Mouse (Mus musculus) ES-E14 (cell line): ENCODE results near the gene 2700081O15Rik. TPM values are rescaled to one million over a fixed set of nuclear protein-coding genes. Genes with fewer than 3 reads are reported as not detected.

Experiments
- DNase-seq: peaks from one replicate; pipeline ENCODE4 v3.0.0-alpha.2; 2013; ENCODE audit warnings: low read depth, low spot score
- H3K27ac ChIP-seq: 2 replicates; pipeline ENCODE4 v1.5.1; 2012; ENCODE audit warnings: low read depth, mild to moderate bottlenecking, low read length, moderate library complexity, mixed read lengths; ENCODE audit not compliant: poor library complexity, insufficient read depth, severe bottlenecking
- H3K36me3 ChIP-seq: 2 replicates; pipeline ENCODE4 v1.6.1; 2012; ENCODE audit warnings: mild to moderate bottlenecking, low read length, moderate library complexity, mixed read lengths; ENCODE audit not compliant: control insufficient read depth, poor library complexity, insufficient read depth, severe bottlenecking
- H3K4me1 ChIP-seq, 2 experiments: fragments of 150-350 bp in 1 of 2; sonication (generic) in 1 of 2; 2 replicates each; pipeline ENCODE4 v1.6.1; 2012; ENCODE audit warnings: low read length in 2 of 2, mild to moderate bottlenecking in 1 of 2, mixed read lengths in 1 of 2; ENCODE audit not compliant: control insufficient read depth in 2 of 2, insufficient read depth in 2 of 2, poor library complexity in 1 of 2
- H3K4me3 ChIP-seq, 2 experiments: fragments of 150-350 bp in 1 of 2; sonication (generic) in 1 of 2; 2 replicates each; pipeline ENCODE4 v1.5.1; 2012; ENCODE audit warnings: low read length in 2 of 2, low read depth in 1 of 2, mild to moderate bottlenecking in 1 of 2, mixed read lengths in 1 of 2; ENCODE audit not compliant: insufficient read depth in 1 of 2, poor library complexity in 1 of 2, severe bottlenecking in 1 of 2
- H3K9ac ChIP-seq: 2 replicates; pipeline ENCODE4 v1.6.1; 2012; ENCODE audit warnings: low read depth, mild to moderate bottlenecking, low read length, mixed read lengths; ENCODE audit not compliant: poor library complexity, insufficient read depth, severe bottlenecking
- H3K9me3 ChIP-seq: fragments of 150-350 bp; sonication (generic); 2 replicates; pipeline ENCODE4 v1.6.1; 2012; ENCODE audit warnings: low read depth, mild to moderate bottlenecking, low read length; ENCODE audit not compliant: control insufficient read depth, insufficient read depth
- CHD2 ChIP-seq: IDR thresholded peaks from 2 replicates; pipeline ENCODE4 v1.6.1; 2014; ENCODE audit warnings: mild to moderate bottlenecking, low read depth, low read length, inconsistent platforms
- HCFC1 ChIP-seq: IDR thresholded peaks from 2 replicates; pipeline ENCODE4 v1.6.1; 2012; ENCODE audit warnings: low read length, inconsistent platforms, borderline replicate concordance; ENCODE audit not compliant: insufficient read depth
- MAFK ChIP-seq: IDR thresholded peaks from 2 replicates; pipeline ENCODE4 v1.6.1; 2014; ENCODE audit warnings: mild to moderate bottlenecking, low read depth, low read length, inconsistent platforms; ENCODE audit not compliant: insufficient read depth
- ZC3H11A ChIP-seq: IDR thresholded peaks from 2 replicates; pipeline ENCODE4 v1.6.1; 2012; ENCODE audit warnings: low read depth, mild to moderate bottlenecking, inconsistent platforms, low read length, borderline replicate concordance
- ZNF384 ChIP-seq: IDR thresholded peaks from 2 replicates; pipeline ENCODE4 v1.6.1; 2012; ENCODE audit warnings: low read depth, low read length, inconsistent platforms
- in situ Hi-C, 2 experiments: fragments of 600-800 bp; cut with MboI; formaldehyde crosslinking; loops; one replicate each; pipeline ENCODE4 v1.15.1; 2025; ENCODE audit warnings: low sequenced_read_pairs in 2 of 2, inconsistent platforms in 1 of 2; ENCODE audit not compliant: unreplicated experiment in 2 of 2
- total RNA-seq: library from RNA; depleted of rRNA; stranded (reverse); fragments of 300-350 nt; gene quantifications from 2 replicates; pipeline ENCODE4 v1.2.3, GENCODE M21; 2012; rRNA removed

Gene 2700081O15Rik
- total RNA-seq, 1 experiment, result 28.3 TPM

DNA sequence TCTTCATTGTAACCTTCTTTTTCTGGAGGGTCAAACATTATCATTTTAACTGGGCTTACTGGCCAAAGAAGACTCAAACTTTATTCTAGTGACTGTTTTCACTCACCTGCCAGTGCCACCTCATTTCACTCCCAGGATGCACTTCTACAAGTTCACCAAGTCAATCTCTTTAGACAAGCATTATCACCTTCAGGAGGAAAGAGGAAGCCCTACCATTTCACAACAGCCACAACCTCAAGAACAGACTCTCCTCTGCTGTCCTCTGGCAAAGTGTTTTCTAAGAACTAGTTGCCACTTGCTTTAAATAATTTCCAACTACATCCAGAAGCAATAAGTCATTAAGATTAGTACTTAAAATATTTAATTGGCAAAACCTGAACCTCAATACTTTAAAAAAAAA is 50.5 kb downstream of the 2700081O15Rik start:
- H3K36me3 ChIP-seq, result no peaks in the 10 kb centered on the region
- no peaks in the 10 kb centered on the region for H3K4me1 ChIP-seq
- no peak overlapping the region for H3K9ac ChIP-seq
- no peak for DNase-seq
- TF ChIP-seq ZNF384, result no peak
- TF ChIP-seq ZC3H11A, result no peak
- TF ChIP-seq CHD2, result no peak
- no peak for TF ChIP-seq HCFC1
- TF ChIP-seq MAFK, result no peak
- in situ Hi-C loops, result no loop called here
- no peak overlapping the region for H3K27ac ChIP-seq
- no peaks in the 10 kb centered on the region for H3K9me3 ChIP-seq
- H3K4me3 ChIP-seq, result no peak overlapping the region

DNA sequence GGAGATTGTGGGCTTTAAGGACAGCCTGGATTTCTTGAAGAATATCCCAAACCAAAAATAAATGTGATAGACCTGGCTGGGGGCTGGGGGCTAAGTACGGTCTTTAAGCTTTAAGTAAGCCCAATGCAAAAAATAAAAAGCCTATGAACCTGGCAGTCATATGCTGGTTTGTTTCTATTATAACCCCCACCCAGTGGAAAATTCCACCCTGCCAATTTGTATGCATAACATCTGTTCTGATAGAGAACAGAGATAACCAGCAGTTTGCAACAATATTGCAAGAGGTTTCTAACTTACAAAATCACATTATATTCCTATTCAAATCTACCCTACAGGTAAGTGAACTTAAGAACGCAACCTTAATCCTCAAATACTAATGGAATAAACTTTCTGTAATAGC is 53.2 kb downstream of the 2700081O15Rik start:
- DNase-seq, result no peak
- Histone ChIP-seq H3K4me1 (no peaks in the 10 kb centered on the region), H3K4me3 (no peak overlapping the region), H3K9me3 (no peaks in the 10 kb centered on the region), H3K9ac (no peak overlapping the region), H3K36me3 (no peaks in the 10 kb centered on the region), H3K27ac (no peak overlapping the region)
- in situ Hi-C loops, result no loop called here
- no peak for TF ChIP-seq ZNF384
- no peak for TF ChIP-seq MAFK
- no peak for TF ChIP-seq CHD2
- TF ChIP-seq HCFC1, result no peak
- no peak for TF ChIP-seq ZC3H11A

Other genes starting within 250 kb of the 2700081O15Rik start
- gene Otub1, start 211.3 kb upstream of the 2700081O15Rik start, total RNA-seq, result 117 and 123 TPM in 2 replicates
- 882 and 1,211 TPM in 2 replicates for gene Cox8a, start 200.0 kb upstream of the 2700081O15Rik start, total RNA-seq
- 50.9 and 56.1 TPM in 2 replicates for gene Naa40, start 176.4 kb upstream of the 2700081O15Rik start, total RNA-seq
- gene Rcor2, start 150.3 kb upstream of the 2700081O15Rik start, total RNA-seq, result 161 and 192 TPM in 2 replicates
- 44.0 and 47.9 TPM in 2 replicates for gene Mark2, start 75.8 kb upstream of the 2700081O15Rik start, total RNA-seq
- gene Spindoc, start 34.6 kb upstream of the 2700081O15Rik start, total RNA-seq, result 36.8 and 40.0 TPM in 2 replicates
- 70.5 and 78.6 TPM in 2 replicates for gene Rtn3, start 65.7 kb downstream of the 2700081O15Rik start, total RNA-seq
- 24.9 and 26.6 TPM in 2 replicates for gene Atl3, start 76.4 kb downstream of the 2700081O15Rik start, total RNA-seq
- 8.3 and 10.3 TPM in 2 replicates for gene Pla2g16, start 139.8 kb downstream of the 2700081O15Rik start, total RNA-seq
- 0.45 and 0.53 TPM in 2 replicates for gene Lgals12, start 189.6 kb downstream of the 2700081O15Rik start, total RNA-seq
- not detected in 2 replicates for gene Hrasls5, start 194.9 kb downstream of the 2700081O15Rik start, total RNA-seq